Mouse (Mus musculus): Measurements from ENCODE around the gene 1700001C02Rik. TPM values are rescaled to one million over a fixed set of nuclear protein-coding genes. Genes with fewer than 3 reads are reported as not detected.

The 1700001C02Rik gene
- polyA plus RNA-seq, 1 experiment from 2014 or later = 0.27 TPM

DNA sequence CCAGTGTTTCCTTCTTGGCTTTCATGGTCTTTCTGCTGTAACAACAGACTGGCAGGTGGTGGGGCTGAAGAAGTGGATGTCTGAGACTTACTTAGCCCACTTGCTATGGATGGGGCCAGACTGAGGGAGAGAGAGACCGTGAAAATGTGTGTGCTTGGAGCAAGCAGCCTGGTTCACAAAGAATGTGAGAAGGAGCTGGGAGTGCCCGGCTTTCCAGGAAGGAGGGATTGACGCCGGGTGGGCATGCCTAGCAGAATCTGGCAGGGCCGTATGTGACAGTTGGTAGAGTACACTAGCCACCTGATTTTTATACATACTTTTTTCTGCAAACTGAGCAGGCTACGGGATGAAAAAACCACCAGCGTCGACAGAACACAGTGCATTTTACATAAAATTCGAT is 468 bp downstream of the 1700001C02Rik start:
- H3K4me3 ChIP-seq (replicated peaks) = peak overlapping the region; percentile 21; the same call in 1 of the 2 replicates

DNA sequence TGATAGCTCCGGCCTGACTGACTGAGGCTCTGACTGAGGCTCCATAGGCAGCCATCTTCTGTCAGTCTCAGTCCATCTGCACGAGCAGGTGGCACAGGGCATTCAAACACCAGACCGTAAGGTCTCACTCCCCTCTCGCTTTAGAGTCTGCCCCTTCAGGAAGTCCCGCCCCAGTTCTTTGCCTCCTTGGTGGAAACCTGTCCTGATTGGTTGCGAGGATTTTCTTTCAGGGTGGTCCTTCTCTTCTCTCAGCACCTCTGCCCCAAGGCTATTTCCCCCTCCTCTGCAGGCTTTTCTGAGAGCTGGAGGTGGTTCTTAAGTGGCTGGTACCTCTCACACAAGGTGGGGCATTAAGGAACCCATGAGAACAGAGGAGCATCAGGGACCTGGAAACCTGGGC is 4.6 kb downstream of the 1700001C02Rik start:
- H3K36me3 ChIP-seq = no peaks in the 10 kb centered on the region
- H3K27me3 ChIP-seq (replicated peaks) = 0 out of 2 replicates have a peak, but pooled peaks cover 5% of the 10 kb centered on the region
- H3K4me1 ChIP-seq = peaks cover 9% of the 10 kb centered on the region; the same call in 1 of the 2 replicates
- H3K4me2 ChIP-seq = no peak overlapping the region
- ATAC-seq (ENCODE audit: insufficient read depth, low FRiP score, low read depth) = no peak
- no peak overlapping the region for H3K27ac ChIP-seq
- H3K9me3 ChIP-seq = no peaks in the 10 kb centered on the region
- whole genome bisulfite sequencing = 53% methylated on average over 6 of the region's 6 CpGs
- H3K9ac ChIP-seq = no peak overlapping the region
- no peak overlapping the region for H3K4me3 ChIP-seq (replicated peaks)

More for the DNA sequence above, 468 bp downstream of the 1700001C02Rik start:
- H3K27me3 ChIP-seq (replicated peaks) = peaks cover 17% of the 10 kb centered on the region; the same call in 1 of the 2 replicates
- H3K4me2 ChIP-seq = peak overlapping the region; percentile 60
- no peak overlapping the region for H3K9ac ChIP-seq
- H3K9me3 ChIP-seq = no peaks in the 10 kb centered on the region
- peaks cover 17% of the 10 kb centered on the region; the same call in 1 of the 2 replicates for H3K4me1 ChIP-seq
- H3K27ac ChIP-seq = no peak overlapping the region
- 42% methylated on average over 9 of the region's 9 CpGs for WGBS
- no peaks in the 10 kb centered on the region for H3K36me3 ChIP-seq
- no peak for ATAC-seq (ENCODE audit: insufficient read depth, low FRiP score, low read depth)

DNA sequence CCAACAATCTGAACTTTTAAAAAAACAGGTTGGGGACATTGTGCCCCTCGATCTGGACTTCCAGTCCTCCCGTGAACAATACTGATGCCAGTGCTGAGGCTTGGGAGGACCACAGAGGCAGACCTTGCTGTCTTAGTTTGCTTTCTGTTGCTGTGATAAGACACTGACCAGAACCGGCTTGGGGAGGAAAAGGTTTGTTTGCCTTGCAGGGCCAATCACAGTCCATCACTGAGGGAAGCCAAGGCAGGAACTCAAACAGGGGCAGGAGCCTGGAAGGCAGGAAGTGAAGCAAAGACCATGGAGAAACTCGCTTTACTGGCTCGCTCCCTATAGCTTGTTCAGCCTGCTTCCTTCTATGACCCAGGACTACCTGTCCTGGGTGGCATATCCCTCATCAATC is 6.3 kb downstream of the 1700001C02Rik start:
- 48% methylated on average over 5 of the region's 5 CpGs for WGBS

DNA sequence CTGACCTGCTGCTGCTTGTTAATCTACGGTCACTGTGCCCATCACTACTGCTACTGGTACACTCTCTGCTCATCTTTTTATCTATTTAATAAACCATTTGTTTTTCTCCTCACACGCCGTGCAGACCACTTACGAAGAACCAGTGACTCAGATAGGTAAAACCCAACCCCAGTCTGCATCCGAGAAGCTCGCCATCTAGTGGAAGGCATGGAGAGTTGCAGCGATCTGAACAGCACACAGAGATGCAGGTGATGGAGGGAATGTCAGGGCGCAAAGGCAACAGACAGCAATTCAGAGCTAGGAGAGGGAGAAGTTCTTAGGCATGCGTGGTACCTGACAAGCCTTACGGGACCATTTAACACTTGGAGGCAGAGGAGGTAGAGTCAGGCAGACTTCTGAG is 10.7 kb downstream of the 1700001C02Rik start:
- WGBS = 34% methylated on average over 10 of the region's 10 CpGs
- no peak for ATAC-seq (ENCODE audit: insufficient read depth, low FRiP score, low read depth)

More for the DNA sequence above, 6.3 kb downstream of the 1700001C02Rik start:
- no peak overlapping the region for H3K27ac ChIP-seq
- no peak overlapping the region for H3K4me2 ChIP-seq
- no peak overlapping the region for H3K9ac ChIP-seq
- H3K4me1 ChIP-seq = no peaks in the 10 kb centered on the region
- no peak for ATAC-seq (ENCODE audit: insufficient read depth, low FRiP score, low read depth)
- H3K36me3 ChIP-seq = no peaks in the 10 kb centered on the region
- no peak overlapping the region for H3K4me3 ChIP-seq (replicated peaks)
- no peaks in the 10 kb centered on the region for H3K27me3 ChIP-seq (replicated peaks)
- no peaks in the 10 kb centered on the region for H3K9me3 ChIP-seq

DNA sequence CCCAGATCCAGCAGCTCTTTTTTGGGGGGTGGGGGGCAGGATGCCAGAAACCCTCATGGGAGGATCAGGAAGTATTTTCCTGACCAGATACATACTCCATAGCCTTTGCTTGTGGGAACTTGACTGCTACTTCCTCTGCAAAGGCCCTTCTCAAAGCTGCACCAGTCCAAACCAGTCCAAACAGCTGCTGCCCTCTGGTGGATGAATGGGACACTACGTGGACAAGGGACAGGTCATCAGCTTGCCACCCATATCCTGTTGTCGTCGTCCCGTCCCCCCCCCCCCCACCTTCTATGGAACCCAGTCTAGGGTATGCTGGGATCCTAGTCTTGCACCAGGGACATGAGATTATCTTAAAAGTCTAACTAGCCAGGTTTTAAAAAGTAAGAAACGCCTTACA is 16.5 kb downstream of the 1700001C02Rik start:
- Histone ChIP-seq H3K4me3 (replicated peaks) (no peak overlapping the region), H3K9me3 (no peaks in the 10 kb centered on the region), H3K27ac (no peak overlapping the region), H3K4me2 (no peak overlapping the region), H3K27me3 (replicated peaks) (no peaks in the 10 kb centered on the region), H3K36me3 (no peaks in the 10 kb centered on the region), H3K4me1 (peaks cover 6% of the 10 kb centered on the region; the same call in 1 of the 2 replicates), H3K9ac (no peak overlapping the region)
- WGBS = 18% methylated on average over 5 of the region's 5 CpGs
- ATAC-seq (ENCODE audit: insufficient read depth, low FRiP score, low read depth) = no peak

More for the DNA sequence above, 10.7 kb downstream of the 1700001C02Rik start:
- H3K4me1 ChIP-seq = no peaks in the 10 kb centered on the region
- H3K9ac ChIP-seq = no peak overlapping the region
- H3K9me3 ChIP-seq = no peaks in the 10 kb centered on the region
- H3K4me3 ChIP-seq (replicated peaks) = no peak overlapping the region
- H3K27me3 ChIP-seq (replicated peaks) = no peaks in the 10 kb centered on the region
- no peak overlapping the region for H3K27ac ChIP-seq
- H3K36me3 ChIP-seq = no peaks in the 10 kb centered on the region
- H3K4me2 ChIP-seq = no peak overlapping the region

DNA sequence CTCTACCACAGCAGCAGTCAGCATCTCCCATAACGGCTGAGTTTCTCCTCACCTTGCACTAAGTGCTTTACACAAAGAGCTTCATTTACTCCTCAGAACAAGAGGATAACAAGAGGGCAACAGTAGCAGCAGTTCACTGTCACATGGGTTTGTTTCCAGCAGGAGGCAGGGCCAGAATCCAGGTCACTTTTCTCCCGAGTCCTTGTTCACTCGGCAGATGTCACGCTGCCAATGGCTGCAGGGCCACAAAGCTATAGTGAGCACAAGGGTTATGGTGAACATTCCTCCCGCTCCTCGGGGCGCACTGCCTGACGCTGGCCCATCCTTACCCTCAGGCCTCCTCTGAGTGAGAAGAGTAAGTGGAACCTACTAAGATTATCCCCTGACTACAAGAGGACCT is 17.7 kb downstream of the 1700001C02Rik start:
- H3K27ac ChIP-seq = no peak overlapping the region
- H3K9me3 ChIP-seq = no peaks in the 10 kb centered on the region
- no peak overlapping the region for H3K4me3 ChIP-seq (replicated peaks)
- H3K4me2 ChIP-seq = no peak overlapping the region
- H3K4me1 ChIP-seq = peaks cover 6% of the 10 kb centered on the region; the same call in 1 of the 2 replicates
- H3K36me3 ChIP-seq = no peaks in the 10 kb centered on the region
- WGBS = 86% methylated on average over 8 of the region's 8 CpGs
- no peak for ATAC-seq (ENCODE audit: insufficient read depth, low FRiP score, low read depth)
- H3K27me3 ChIP-seq (replicated peaks) = no peaks in the 10 kb centered on the region
- H3K9ac ChIP-seq = no peak overlapping the region

DNA sequence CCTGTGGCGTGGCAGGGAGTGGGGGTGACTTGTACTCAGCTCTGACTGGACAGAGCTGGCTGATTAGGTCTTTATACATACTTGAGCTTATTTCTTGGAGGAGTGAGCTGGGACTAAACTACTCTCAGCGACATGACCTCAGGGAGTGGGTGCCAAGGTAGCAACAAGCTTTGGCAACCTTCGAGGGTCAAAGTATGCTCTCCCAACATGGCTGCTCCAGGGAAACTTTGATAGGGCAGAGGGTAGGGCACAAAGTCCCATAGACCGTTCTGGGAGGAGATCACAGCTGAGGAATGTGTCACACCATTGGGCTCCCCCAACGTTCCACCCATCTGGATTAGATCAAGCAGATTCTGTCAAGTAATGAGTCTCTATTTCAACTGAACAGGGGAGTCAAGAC is 18.7 kb downstream of the 1700001C02Rik start:
- 70% methylated on average over 5 of the region's 5 CpGs for WGBS

DNA sequence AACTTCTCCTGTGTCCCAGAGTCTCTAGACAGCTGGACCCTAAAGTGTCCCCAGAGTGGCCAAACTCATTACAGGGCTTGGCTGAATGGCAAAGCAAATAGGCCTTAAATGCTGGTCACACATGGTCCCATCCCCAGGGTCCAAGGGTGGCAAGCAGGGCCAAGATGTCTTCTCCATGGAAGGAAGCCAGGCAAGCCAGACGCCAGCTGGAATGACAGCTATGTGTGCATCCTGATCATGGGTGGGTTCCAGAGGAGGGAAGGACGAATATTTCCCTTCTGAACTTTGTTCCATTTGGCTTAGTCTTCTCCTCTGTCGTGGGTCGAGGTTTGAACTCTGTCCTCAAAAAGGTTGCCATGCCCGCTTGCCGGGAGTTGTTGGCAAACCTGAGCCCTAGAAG is 19.3 kb downstream of the 1700001C02Rik start:
- Histone ChIP-seq H3K36me3 (no peaks in the 10 kb centered on the region), H3K9me3 (no peaks in the 10 kb centered on the region), H3K9ac (no peak overlapping the region), H3K4me2 (no peak overlapping the region), H3K4me1 (peaks cover 6% of the 10 kb centered on the region; the same call in 1 of the 2 replicates), H3K27me3 (replicated peaks) (no peaks in the 10 kb centered on the region), H3K27ac (no peak overlapping the region; the same call in 1 of the 2 replicates), H3K4me3 (replicated peaks) (no peak overlapping the region)
- WGBS = 63% methylated on average over 6 of the region's 6 CpGs
- no peak for ATAC-seq (ENCODE audit: insufficient read depth, low FRiP score, low read depth)

More for the DNA sequence above, 18.7 kb downstream of the 1700001C02Rik start:
- Histone ChIP-seq H3K9ac (no peak overlapping the region), H3K27ac (no peak overlapping the region), H3K4me1 (peaks cover 6% of the 10 kb centered on the region; the same call in 1 of the 2 replicates), H3K27me3 (replicated peaks) (no peaks in the 10 kb centered on the region), H3K9me3 (no peaks in the 10 kb centered on the region), H3K4me3 (replicated peaks) (no peak overlapping the region), H3K36me3 (no peaks in the 10 kb centered on the region), H3K4me2 (no peak overlapping the region)
- no peak for ATAC-seq (ENCODE audit: insufficient read depth, low FRiP score, low read depth)

DNA sequence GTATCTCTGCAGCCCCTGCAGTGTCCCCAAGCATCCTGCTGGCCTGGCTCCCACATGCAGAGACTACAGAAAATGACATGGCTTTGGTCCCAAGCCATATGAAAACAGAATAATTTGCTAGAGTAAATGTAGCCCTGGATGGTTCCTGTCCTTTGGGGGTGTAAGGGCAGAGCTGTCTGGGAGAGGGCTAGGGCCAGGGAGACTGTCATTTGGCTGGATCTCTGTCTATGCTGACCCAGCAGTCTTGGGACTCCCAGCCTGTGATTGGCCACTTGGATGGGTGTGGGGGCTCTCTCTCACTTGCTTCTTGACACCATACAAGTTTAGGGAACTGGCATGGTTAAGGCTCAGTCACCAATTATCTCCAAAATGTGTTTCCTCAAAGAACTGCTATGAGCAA is 24.4 kb downstream of the 1700001C02Rik start:
- Histone ChIP-seq H3K27me3 (replicated peaks) (no peaks in the 10 kb centered on the region), H3K9me3 (no peaks in the 10 kb centered on the region), H3K27ac (no peak overlapping the region), H3K36me3 (no peaks in the 10 kb centered on the region), H3K4me1 (peaks cover 7% of the 10 kb centered on the region), H3K4me2 (no peak overlapping the region), H3K4me3 (replicated peaks) (no peak overlapping the region), H3K9ac (no peak overlapping the region)
- no peak for ATAC-seq (ENCODE audit: insufficient read depth, low FRiP score, low read depth)

DNA sequence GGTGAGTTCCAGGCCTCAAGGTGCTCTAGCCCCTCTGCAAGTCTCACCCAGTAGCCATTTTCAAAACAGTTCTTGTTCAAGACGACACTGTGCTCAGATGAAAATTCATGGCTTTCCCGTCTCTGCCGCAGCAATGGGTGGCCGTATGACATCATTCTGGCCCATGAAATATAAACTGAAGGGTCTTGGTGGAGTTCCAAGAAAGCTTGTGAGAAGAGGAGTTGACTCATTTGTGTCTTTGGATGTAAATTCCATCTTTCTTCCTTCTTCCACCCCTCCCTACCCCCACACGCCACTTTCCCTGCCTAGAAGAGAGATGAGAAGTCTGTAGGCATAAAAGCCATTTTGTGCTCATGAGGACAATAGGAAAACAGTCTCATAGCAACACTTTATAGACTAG is 25.0 kb downstream of the 1700001C02Rik start:
- H3K27ac ChIP-seq = peak overlapping the region; percentile 17; the same call in 1 of the 2 replicates
- H3K27me3 ChIP-seq (replicated peaks) = no peaks in the 10 kb centered on the region
- no peaks in the 10 kb centered on the region for H3K36me3 ChIP-seq
- WGBS = 37% methylated on average over 5 of the region's 5 CpGs
- H3K4me3 ChIP-seq (replicated peaks) = no peak overlapping the region
- ATAC-seq (ENCODE audit: insufficient read depth, low FRiP score, low read depth) = no peak
- H3K9ac ChIP-seq = no peak overlapping the region
- no peaks in the 10 kb centered on the region for H3K9me3 ChIP-seq
- H3K4me2 ChIP-seq = no peak overlapping the region
- peaks cover 6% of the 10 kb centered on the region; the same call in 1 of the 2 replicates for H3K4me1 ChIP-seq

DNA sequence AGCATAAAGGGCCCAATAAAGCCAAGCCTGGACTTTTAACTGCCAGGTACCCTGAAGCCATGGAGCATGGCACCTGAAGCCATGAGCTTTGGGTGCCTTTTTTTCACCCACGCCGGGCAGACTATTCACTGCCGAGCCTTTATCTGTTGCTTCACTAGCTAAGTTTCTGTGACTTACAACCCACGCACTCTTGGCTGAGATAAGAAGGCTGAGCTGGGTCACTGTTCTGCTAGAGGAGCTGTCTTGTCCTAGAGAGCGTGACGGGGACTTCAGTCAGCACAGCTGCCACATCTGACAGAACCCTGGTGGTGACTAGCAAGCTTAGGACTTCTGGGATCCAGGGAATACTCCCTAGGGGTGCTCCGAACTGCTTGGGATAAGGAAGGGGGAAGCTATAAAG is 27.9 kb downstream of the 1700001C02Rik start:
- H3K27ac ChIP-seq = no peak overlapping the region
- no peak overlapping the region for H3K9ac ChIP-seq
- H3K4me1 ChIP-seq = peaks cover 6% of the 10 kb centered on the region; the same call in 1 of the 2 replicates
- no peak overlapping the region for H3K4me2 ChIP-seq
- whole genome bisulfite sequencing = 61% methylated on average over 7 of the region's 7 CpGs
- H3K9me3 ChIP-seq = no peaks in the 10 kb centered on the region
- H3K27me3 ChIP-seq (replicated peaks) = no peaks in the 10 kb centered on the region
- H3K4me3 ChIP-seq (replicated peaks) = no peak overlapping the region
- H3K36me3 ChIP-seq = no peaks in the 10 kb centered on the region
- ATAC-seq (ENCODE audit: insufficient read depth, low FRiP score, low read depth) = no peak

DNA sequence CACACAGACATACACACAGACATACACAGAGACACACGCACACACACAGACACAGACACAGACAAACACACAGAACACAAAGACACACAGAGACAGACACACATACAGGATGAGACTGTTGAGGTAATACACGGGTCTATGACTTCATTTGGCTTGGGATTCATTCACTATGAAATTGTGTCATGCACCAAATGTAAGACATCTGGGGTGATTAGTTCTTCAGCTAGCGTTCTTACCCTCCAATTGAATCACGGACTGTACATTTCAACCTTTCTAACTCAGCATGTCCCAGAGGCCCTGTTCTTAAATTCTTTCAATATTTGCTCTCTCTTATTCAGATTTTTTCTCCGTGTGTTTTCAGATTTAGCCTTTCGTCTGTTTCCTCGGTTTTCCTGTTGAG is 28.8 kb downstream of the 1700001C02Rik start:
- no peak overlapping the region for H3K4me2 ChIP-seq
- H3K9me3 ChIP-seq = no peaks in the 10 kb centered on the region
- H3K4me3 ChIP-seq (replicated peaks) = no peak overlapping the region
- WGBS = 52% methylated on average over 7 of the region's 7 CpGs
- peak overlapping the region; percentile 37; the same call in 1 of the 2 replicates for H3K27ac ChIP-seq
- H3K4me1 ChIP-seq = peaks cover 6% of the 10 kb centered on the region; the same call in 1 of the 2 replicates
- H3K36me3 ChIP-seq = no peaks in the 10 kb centered on the region
- H3K27me3 ChIP-seq (replicated peaks) = no peaks in the 10 kb centered on the region
- no peak overlapping the region for H3K9ac ChIP-seq
- no peak for ATAC-seq (ENCODE audit: insufficient read depth, low FRiP score, low read depth)

DNA sequence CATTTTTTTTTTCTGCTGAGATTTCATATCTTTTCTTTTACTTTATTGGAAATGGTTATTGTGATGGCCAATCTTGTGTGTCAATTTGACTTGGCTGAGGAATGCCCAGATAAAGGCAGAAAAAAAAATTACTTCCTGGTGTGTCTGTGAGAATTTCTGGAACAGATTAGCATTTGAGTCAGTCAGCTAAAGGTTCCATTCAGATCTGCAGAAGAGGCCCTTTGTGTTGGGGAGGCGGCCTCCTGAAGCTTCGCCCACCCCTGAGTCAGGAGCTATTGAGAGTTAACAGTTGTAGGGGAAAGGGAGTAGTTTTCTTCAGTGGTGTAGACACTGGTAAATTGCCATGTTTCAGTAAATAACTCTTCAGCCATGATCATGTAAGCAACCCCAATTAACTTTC is 29.4 kb downstream of the 1700001C02Rik start:
- ATAC-seq (ENCODE audit: insufficient read depth, low FRiP score, low read depth) = peak; percentile 44
- H3K36me3 ChIP-seq = no peaks in the 10 kb centered on the region
- peaks cover 4% of the 10 kb centered on the region; the same call in 1 of the 2 replicates for H3K4me1 ChIP-seq
- H3K9me3 ChIP-seq = no peaks in the 10 kb centered on the region
- WGBS = 88% methylated on average over 2 of the region's 2 CpGs
- no peak overlapping the region for H3K4me3 ChIP-seq (replicated peaks)
- H3K27ac ChIP-seq = peak overlapping the region; percentile 37
- H3K27me3 ChIP-seq (replicated peaks) = no peaks in the 10 kb centered on the region
- no peak overlapping the region for H3K9ac ChIP-seq
- no peak overlapping the region for H3K4me2 ChIP-seq

Measured in stomach, embryonic 15.5 days (tissue).